Mouse (Mus musculus) ZHBTc4 (cell line): ENCODE results near the gene Rsph6a.

Source experiments
- DNase-seq: peaks from one replicate; pipeline ENCODE4 v3.0.0-alpha.2; 2011; ENCODE audit warnings: low read depth, low spot score

Gene Rsph6a

DNA sequence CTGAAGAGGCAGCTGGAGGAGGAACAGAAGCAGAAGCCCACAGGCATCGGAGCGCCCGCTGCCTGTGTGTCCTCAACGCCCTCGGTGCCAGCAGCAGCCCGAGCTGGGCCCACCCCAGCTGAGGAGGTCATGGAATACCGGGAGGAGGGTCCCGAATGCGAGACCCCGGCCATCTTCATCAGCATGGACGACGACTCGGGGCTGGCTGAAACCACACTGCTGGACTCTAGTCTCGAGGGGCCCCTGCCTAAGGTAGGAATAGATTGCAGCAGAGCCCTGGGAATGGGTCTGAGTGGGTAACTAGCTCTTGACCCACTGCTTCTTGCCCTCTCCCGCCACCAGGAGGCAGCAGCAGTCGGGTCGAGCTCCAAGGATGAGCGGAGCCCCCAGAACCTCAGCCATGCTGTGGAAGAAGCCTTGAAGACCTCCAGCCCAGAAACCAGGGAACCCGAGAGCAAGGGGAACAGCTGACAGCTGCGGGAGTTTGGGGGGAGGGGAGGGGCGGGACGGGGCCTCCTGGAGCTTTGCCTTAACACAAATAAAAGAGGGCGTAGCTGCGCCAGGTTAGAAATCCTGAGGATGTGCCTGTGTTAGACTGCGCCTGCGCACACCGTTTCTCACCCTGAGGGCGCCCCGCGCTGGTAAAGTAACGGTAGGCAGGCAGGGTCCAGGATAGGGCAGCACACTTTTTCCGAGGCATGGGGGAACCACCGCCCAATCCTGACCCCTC, at the start of gene Rsph6a:
Gene Rsph6a, plus strand, starts transcription at position 644 of the 730 bp plus-strand sequence.
- DNase-seq, result peak; percentile 86

DNA sequence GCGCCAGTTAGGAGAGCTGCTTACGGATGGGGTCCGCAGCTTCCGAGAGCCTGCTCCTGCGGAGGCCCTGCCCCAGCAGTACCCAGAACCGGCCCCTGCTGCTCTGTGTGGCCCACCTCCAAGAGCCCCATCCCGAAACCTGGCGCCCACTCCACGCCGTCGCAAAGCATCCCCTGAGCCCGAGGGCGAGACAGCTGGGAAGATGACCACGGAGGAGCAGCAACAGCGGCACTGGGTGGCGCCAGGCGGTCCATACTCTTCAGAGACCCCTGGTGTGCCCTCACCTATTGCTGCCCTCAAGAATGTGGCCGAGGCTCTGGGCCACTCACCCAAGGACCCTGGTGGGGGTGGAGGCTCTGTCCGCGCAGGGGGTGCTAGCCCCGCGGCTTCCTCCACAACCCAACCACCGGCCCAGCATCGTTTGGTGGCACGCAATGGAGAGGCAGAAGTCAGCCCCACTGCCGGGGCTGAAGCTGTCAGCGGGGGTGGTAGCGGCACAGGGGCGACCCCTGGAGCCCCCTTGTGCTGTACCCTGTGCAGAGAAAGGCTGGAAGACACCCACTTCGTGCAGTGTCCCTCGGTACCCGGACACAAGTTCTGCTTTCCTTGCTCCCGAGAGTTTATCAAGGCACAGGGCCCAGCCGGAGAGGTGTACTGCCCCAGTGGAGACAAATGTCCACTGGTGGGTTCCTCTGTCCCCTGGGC, 48.9 kb upstream of the Rsph6a start:
- no peak for DNase-seq

DNA sequence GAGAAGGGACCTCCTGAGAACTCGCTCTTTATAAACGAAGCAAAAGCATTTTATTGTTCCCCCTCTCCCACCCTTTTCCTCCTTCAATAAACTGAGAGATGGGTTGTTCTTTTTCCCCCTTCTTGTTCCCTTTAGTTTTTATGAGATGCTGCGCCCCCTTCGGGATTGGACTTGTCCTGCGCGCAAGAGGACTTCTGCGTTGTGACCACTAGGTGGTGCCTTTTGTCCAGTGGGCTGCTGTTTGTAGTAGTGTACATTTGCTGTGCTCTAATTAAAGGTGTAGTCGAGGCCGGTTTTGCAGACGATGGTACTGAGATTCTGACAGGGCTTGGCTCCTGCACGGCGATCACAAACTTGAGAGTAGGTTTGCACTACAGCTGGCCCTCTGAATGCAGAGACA, 48.0 kb upstream of the Rsph6a start:
- peak; percentile 91 for DNase-seq

DNA sequence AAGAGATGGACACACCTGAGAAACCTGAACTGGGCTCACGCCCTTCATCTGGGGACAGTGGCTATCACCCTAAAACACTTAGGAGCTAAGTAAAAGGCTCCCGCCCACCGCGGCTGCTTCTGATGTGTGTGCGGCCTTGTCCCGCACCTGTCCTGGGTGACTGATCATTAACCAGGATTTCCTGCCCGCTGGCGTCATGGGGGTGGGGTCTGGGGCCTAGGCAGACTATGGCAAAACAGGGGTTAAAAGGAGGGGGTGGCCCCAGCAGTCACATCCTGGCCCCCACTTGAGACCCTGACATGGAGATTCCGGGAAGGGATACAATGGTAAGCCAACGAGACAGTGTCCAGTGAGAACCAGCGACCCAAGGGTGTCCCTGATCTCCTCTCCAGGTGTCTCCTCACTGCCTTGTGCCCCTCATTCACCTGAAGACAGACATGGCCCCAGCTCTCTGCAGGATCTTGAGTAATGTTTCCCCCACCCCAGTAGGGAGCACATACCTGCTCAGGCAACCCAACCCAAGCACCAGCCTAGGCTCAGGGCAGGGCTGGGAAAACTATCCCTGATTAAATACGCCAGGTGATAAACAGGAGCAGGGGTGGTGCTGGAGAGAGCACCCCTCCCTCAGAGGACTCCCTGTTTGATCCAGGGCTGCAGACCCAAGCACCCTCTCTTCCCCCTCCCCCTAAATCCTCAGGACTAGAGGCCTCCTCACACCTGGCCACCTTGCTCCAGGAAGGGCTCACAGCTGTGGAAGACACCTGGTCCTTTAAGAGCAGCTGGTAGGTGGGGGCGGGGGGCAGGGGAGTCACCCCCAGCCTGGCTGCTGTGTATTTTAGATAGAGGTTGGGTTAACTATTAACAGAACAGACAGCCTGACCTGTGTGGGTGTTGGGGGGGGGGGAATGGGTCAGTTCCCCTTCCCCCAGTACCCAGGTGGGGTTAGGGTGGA, 47.2 kb upstream of the Rsph6a start:
- no peak for DNase-seq

DNA sequence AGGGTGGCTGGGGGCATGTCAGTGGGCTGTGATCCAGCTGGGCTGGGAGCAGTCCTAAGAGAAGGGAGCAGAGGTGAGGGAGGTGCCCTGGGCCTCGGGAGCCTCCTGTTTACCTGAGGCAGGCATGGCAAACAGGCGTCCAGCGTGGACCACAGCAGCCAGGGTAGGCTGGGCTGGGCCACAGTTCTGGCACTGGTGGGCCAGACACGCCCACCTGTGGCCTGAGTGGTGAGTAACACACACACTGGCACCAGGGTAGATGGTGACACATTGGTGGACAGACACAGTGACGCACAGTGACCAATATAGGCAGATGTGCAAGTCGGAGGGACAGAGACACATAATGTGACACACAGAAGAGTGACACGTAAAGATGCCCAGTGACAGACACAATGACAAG, 43.9 kb upstream of the Rsph6a start:
- DNase-seq, result no peak

DNA sequence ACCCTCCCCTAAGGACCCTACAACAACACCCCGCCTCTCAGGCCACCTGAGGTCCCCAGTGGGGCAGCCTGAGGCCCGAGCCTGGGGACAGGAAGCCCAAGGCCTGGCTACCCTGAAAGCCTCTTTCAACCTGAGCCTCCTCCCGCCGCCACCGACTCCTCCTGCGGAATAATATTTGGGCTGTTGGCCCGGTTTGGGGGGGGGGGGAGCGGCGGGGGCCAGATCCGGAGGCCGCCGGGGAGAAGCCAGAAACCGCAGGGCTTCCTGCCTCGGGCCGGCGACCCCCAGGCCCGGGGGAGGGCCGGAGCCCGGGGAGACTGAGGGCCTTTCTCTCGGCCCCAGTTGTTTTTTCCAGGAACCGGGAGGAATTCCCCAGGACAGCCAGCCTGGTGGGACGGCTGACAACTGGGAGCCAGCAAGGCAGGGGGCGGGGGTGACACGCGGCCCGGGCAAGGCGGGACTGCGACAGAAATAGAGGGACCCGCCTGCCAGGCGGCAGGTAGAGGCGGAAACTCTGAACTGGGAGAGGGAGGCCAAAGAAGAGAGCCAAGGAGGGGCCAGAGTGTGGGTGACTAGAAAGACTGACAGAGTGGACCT, 42.4 kb upstream of the Rsph6a start:
- peak; percentile 17 for DNase-seq

DNA sequence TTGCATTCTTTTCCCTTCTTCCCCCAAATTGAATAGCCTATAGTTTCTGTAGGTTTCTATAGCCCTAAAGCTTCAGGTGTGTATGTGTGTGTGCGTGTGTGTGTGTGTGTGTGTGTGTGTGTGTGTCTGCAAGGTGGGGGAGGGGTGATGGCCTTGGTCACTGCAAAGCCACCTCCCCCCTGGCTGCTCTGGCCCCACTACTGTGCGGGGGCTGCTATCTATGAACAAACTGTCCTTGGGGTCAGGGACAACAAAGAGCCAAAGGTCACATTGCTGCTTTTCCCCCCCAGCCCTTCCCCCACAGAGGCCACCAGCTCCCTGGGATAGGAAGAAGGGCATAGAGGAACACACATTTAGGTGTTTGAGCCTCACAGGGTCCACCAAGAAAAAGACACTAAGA, 41.6 kb upstream of the Rsph6a start:
- no peak for DNase-seq

DNA sequence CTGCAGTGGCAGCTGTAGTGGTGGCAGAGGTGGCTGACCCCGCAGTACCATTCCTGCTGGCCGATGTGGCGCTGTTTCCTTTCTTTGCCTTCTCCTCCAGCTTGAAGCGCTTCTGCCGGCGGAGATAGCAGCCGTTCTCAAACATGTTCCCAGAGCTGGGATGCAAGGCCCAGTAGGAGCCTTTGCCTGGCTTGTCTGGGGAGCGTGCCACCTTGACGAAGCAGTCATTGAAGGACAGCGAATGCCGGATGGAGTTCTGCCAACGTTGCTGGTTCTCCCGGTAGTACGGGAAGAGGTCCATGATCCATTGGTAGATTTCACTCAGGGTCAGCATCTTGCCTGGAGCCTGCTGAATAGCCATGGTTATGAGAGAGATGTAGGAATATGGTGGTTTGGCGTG, 40.0 kb upstream of the Rsph6a start:
- DNase-seq, result peak; percentile 44

DNA sequence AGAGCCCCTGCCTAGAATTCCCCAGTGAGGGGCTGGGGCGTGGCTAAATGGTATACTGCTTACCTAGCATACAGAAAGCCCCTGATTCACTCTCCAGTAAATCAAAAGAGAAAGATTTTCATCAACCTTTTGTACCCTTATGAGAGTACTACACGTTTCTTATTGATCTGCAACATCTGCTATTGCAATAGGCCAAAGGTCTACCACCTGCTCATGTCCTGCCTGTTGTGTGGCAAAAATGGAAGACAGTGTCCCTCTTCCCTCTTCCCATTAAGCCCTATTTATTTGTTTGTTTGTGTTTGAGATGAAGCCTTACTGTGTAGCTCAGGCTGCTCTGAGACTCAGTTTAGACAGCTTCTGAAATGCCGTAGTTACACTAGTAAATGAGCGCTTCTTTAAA, 38.4 kb upstream of the Rsph6a start:
- no peak for DNase-seq

DNA sequence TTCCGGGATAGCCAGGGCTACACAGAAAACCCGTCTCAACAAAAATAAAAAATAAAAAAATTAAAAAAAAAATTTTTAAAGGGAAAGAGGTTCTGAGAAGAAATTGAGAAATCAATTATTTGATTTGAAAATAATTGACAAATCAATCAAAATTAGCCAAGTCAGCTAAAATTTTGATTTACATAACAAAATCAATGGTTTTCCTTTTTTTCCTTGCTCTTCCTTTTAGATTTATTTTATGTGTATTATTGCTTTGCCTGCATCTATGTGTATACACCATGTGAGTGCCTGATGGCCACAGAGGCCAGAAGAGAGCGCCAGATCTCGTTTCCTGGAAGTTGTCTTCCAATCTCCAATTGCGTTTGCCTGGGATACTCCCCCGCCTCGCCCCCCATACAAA, 36.6 kb upstream of the Rsph6a start:
- DNase-seq, result no peak

DNA sequence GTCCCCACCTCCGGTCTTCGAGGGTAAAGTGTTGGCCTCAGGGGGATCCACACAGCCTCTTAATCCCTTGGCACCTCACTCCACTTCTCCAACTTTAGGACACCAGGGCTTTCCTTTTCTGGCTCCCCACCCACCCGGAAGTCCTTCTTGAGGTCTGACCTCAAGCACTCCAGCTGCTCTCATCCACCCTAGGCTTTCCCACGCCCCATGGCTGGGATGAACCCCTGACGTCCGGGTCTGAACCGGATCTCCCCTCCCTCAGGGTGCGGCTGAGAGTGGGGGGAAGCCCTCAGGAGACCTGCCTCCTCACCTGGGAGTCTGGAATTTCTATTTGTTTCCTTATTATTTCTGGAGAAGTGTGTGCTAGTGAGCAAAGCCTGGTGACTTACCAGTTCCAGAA, 33.4 kb upstream of the Rsph6a start:
- DNase-seq, result no peak

DNA sequence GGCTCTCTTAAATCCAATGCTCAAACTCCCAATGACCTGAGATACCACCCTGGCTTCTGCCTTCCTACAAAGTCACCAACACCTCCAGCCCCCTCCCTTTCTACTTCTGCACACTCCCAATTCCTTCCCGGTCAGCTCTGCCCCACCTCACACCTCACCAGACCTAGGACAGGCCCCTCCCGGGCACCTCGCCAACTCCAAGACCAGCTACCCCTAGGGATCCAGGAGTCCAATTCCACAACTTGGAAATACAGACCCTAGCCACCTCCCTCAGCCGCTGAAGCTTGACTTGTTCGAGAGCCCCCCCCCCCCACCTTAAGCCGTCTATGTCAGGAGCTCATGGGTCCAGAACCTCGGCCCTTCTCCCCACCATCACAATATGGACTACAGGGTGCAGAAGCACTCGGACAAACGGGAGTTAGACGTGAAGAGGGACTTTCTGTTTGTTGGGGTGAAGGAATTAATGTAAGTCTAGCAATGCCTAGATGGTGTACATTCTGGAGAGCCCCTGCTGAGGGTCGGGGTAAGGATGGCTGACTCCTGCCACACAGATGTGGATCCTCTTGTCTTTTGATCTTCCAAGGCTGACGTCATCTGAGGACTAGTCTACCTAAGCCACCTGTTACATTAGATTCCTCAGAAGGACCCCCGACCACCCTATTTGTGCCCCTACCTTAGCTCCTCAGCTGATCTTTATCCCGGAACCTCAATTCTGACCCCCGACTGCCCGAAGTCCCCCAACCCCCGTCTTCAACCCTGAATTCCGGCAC, 32.1 kb upstream of the Rsph6a start:
- no peak for DNase-seq

DNA sequence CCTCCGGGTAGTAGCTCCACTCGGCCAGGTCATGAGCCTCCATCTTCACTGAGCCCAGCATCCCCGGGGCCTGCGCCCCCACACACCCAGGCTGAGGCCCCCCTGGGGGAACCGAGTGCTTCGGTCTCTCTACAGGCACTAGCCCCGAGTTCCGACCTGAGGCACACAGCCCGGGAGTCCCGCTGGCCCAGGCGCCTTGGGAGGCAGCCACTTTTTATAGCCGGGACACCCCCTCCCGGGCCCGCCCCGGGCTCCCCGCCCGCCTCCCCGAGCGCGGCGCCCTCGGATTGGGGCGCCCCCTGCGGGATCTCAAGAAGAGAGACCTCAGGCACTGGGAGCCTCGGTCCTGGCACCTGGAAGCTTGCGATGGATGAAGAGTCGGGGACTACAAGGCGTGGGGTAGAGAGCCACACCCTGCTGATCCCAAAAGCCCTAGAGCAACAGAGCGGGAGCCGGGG, 31.1 kb upstream of the Rsph6a start, which contains the start of gene Foxa3:
Gene Foxa3, minus strand, starts transcription at position 182 of the 458 bp plus-strand sequence.
- DNase-seq, result peak; percentile 81

DNA sequence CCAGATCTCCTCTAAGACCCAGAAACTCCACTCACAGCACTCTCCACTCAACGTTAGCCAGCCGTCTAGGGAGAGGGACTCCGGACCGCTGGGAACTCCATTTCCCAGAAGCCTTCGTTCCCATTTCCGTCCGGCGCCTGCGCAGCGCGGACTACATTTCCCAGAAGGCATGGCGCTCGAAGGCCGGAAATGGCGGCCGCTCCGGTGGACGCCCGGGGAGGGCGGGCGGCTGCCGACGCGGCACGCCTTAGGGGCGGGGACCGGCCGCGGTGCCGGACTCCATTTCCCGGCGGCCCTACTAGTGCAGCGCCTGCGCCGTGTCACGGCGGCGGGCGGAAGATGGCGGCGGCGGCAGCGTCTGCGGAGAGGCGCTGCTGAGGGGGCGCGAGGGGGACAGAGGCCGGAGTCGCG, 30.4 kb upstream of the Rsph6a start, which contains the start of gene Sympk:
Gene Sympk, plus strand, starts transcription at position 282 of the 411 bp plus-strand sequence.
- DNase-seq, result peak; percentile 98

DNA sequence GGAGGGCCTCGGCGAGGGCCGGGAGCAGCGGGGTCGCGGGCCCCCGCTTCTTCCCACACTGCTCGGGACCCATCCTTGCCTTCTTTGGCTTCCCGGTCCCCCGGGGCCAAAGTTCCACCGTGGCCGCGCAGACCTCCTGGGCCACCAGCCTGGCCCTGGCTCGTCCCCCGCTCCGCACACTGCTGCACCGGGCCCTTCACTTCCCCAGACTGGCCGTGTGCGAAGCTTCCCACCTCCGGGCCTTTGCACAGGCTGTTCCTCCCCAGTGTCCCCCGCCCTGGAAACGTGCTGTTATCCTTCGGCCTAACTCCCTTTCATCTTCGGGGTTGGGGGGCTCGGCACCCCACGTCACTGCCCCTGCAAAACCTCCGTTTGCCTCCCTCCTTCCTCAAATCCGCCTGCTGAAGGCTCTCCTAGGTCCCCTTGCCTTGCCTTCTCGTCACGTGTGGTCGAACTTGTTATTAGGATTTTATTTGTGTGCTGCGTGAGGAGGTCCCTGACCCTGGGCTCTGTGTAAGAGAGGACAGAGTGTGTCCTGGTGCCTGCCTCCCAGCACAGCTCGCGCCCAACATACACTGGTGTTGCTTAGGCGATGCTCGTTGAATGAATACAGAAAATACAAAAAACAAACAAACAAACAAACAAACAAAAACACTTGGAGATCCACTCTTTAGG, 29.8 kb upstream of the Rsph6a start:
- DNase-seq, result peak; percentile 58

DNA sequence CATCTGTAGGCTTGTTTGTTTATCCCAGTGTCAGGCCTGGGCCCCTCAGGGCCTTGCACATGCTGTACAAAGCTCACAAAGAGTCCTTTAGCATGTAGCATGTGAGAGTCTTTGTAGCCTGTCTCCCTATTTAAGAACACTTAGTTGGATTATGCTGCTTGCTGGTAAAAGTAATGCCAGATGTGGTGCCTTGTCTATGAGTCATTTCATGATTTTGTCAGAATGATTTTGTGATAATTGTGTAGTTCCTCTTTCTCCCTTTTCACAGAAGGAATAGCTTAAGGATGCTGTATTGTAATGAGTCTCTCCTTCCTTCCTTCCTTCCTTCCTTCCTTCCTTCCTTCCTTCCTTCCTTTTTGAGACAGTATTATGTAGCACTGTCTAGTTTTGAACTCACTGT, 26.4 kb upstream of the Rsph6a start:
- no peak for DNase-seq

DNA sequence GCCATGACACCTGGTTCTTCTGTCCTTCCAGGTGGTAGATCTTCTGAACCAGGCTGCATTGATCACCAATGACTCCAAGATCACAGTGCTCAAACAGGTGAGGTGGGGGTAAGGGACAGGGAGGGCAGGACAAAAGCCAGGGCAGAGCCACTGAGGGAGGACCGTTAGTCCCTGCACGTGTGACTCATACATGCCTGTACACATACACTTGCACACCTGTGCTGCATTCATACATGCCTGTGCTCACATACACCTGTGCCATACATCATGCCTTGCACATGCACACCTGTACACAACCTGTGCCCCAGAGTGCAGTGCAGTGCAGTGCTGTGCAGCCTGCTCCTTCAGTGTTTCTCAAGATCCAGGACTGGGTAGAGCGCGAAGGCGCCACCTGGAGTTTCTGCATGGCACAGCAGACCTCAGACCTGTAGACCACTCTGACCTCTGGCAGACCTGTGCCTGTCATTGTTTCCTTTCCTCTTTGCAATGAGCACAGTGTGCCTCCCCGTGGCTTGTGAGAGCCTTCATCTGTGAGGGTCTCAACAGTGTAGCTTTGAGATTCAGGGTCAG, 25.3 kb upstream of the Rsph6a start:
- DNase-seq, result peak; percentile 85

DNA sequence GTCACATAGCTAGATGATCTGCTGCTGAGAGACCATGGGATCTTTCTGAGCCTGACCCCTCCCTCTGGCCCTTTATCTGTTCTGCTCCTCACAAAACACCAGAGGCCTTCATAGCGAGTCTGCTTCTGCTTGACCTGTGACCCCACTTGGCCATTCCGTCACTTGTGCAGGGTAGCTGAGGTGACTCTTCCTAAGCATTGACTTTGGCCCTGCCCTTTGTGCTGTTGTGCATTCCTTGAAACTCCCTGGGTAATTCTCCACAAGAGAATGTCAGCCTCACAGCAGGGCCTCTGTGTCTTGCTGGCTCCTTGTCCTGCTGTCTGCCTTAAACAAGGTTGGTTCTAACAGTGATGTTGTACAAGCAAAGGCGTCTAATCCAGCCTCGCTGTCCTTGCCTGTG, 22.8 kb upstream of the Rsph6a start:
- DNase-seq, result peak; percentile 46

DNA sequence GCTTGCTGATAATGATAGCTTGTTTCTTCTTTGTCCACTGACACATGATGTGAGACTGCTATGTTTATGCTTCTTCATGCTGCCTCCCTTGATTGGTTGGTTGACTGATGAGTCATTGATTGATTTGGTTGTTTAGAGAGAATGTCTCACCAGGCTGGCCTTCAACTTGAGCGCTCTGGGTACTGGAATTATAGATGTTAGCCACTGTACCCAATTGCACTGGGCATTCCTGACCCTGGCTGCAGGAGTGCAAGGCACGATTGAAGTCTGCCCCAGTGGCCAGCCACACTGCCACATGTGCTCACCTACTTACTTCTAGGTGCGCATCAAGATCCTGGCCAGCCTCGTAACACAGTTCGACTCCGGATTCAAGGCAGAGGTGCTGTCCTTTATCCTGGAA, 9.9 kb upstream of the Rsph6a start:
- no peak for DNase-seq
